In the genomic region with DNA sequence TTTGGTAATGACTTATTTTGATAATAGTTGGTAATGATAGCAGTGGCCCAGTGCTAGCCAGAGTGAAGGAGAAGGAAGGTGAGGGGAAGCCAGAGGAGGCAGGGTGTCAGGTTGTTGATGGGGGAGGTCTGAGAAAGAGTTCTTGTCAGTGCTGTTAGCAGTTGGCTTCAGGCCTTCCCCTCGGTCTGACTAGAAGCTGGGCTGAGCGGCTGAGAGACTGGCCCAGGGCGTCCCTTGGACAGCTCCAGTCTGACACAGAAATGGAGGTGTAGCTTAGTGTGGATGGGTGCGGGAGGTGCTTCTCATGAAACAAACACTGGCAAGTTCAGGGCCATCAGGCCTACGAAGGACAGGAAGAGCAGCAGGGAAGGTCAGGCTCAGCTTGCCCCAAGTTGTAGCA, we compare ENCODE assay signal across 12 mouse cellular contexts.
A peak's percentile ranks its signal among the peaks of the same experiment; 100 is the strongest.
DNase-seq lines count a peak whose midpoint lies in the region; ATAC-seq and TF ChIP-seq lines count a peak whose summit lies in the region.
"Had no signal": no experiment of that assay in that cellular context is flagged by ENCODE, and none has a peak within 500 bp of the region (broad histone marks: within the 10 kb centered on the region; RNA-seq: fewer than 3 reads in every experiment).

No protein-coding gene starts in this region.

- no peaks in the 10 kb centered on the region for H3K9me3 ChIP-seq in liver, postnatal 0 days (ENCODE audit: low read length)
- H3K9me3 ChIP-seq in liver, embryonic 11.5 days (ENCODE audit: control insufficient read depth, low read length), result no peaks in the 10 kb centered on the region
- no peaks in the 10 kb centered on the region for H3K9me3 ChIP-seq in hindbrain, postnatal 0 days (ENCODE audit: low read length)
- H3K9me3 ChIP-seq in heart, embryonic 12.5 days (replicated peaks), result no peaks in the 10 kb centered on the region

- DNase-seq in cerebellum, adult 2 months, result peak; percentile 46 to 57
- DNase-seq in cerebellum, adult 11 months, result no peak
- no peak for DNase-seq in liver, postnatal 0 days
- DNase-seq in liver, embryonic 11.5 days (ENCODE audit: low spot score), result no peak
- DNase-seq in hindbrain, postnatal 0 days (ENCODE audit: low spot score), result no peak
- DNase-seq in left cerebral cortex, postnatal 4 days, result no peak
- no peak for DNase-seq in embryo, embryonic 10.5 days (ENCODE audit: low spot score)
- DNase-seq: heart, postnatal 14 days; kidney, adult 9 months; layer of hippocampus, adult 9-11 months had no signal

- no peak for TF ChIP-seq EP300 in liver, postnatal 0 days (IDR thresholded peaks at IDR 0.05; ENCODE audit: low read depth)

- intact Hi-C loops in left cerebral cortex, postnatal 4 days (cut with DNase I), result no loop called here

- TF ChIP-seq CTCF in cerebellum, adult 2 months (IDR thresholded peaks at IDR 0.05; ENCODE audit: borderline replicate concordance, insufficient read depth, low read depth, low read length), result no peak
- TF ChIP-seq CTCF in liver, postnatal 0 days (IDR thresholded peaks at IDR 0.05; ENCODE audit: low read depth), result no peak
- TF ChIP-seq CTCF in hindbrain, postnatal 0 days (IDR thresholded peaks at IDR 0.05; ENCODE audit: low read depth), result no peak

- no peaks in the 10 kb centered on the region for H3K27me3 ChIP-seq in cerebellum, adult 2 months (ENCODE audit: control insufficient read depth, insufficient read depth, low read length)
- H3K27me3 ChIP-seq in liver, postnatal 0 days (ENCODE audit: insufficient read depth, low read length), result no peaks in the 10 kb centered on the region
- no peaks in the 10 kb centered on the region for H3K27me3 ChIP-seq in liver, embryonic 11.5 days (replicated peaks; ENCODE audit: control insufficient read depth, insufficient read depth, low read length)
- H3K27me3 ChIP-seq in hindbrain, postnatal 0 days (ENCODE audit: insufficient read depth, low read length), result no peaks in the 10 kb centered on the region
- H3K27me3 ChIP-seq in heart, embryonic 12.5 days (replicated peaks), result no peaks in the 10 kb centered on the region

- no peaks in the 10 kb centered on the region for H3K36me3 ChIP-seq in liver, postnatal 0 days (replicated peaks; ENCODE audit: insufficient read depth, low read length)
- peaks cover 2% of the 10 kb centered on the region; the same call in 1 of the 2 replicates for H3K36me3 ChIP-seq in liver, embryonic 11.5 days (ENCODE audit: control insufficient read depth, insufficient read depth, low read length)
- no peaks in the 10 kb centered on the region for H3K36me3 ChIP-seq in hindbrain, postnatal 0 days (ENCODE audit: insufficient read depth, low read length)
- peaks cover 9% of the 10 kb centered on the region; the same call in 1 of the 2 replicates for H3K36me3 ChIP-seq in heart, embryonic 12.5 days

- no peak for ATAC-seq in liver, postnatal 0 days
- no peak for ATAC-seq in liver, embryonic 11.5 days (replicated peaks; ENCODE audit: low FRiP score)
- peak; percentile 36 for ATAC-seq in hindbrain, postnatal 0 days
- no peak for ATAC-seq in heart, embryonic 12.5 days (ENCODE audit: insufficient number of reproducible peaks, low FRiP score)
- ATAC-seq: lung, postnatal 0 days had no signal

- no peak for TF ChIP-seq POLR2A in cerebellum, adult 2 months (IDR thresholded peaks at IDR 0.05; ENCODE audit: borderline replicate concordance, insufficient read depth, low read length)

- WGBS in cerebellum, adult 2 months, result 24% methylated on average over 5 of the region's 5 CpGs
- WGBS in liver, postnatal 0 days (ENCODE audit: insufficient replicate concordance), result 69% methylated on average over 5 of the region's 5 CpGs
- WGBS in liver, embryonic 11.5 days, result 66% methylated on average over 5 of the region's 5 CpGs
- WGBS in hindbrain, postnatal 0 days, result 66% methylated on average over 5 of the region's 5 CpGs
- WGBS in heart, embryonic 12.5 days, result 52% methylated on average over 5 of the region's 5 CpGs

- H3K4me3 ChIP-seq in cerebellum, adult 2 months (replicated peaks; ENCODE audit: insufficient read depth, low read depth, low read length), result no peak overlapping the region
- H3K4me3 ChIP-seq in liver, postnatal 0 days (ENCODE audit: low read depth, low read length), result no peak overlapping the region
- H3K4me3 ChIP-seq in liver, embryonic 11.5 days (ENCODE audit: low read depth, low read length), result no peak overlapping the region
- no peak overlapping the region for H3K4me3 ChIP-seq in hindbrain, postnatal 0 days (ENCODE audit: low read length)
- H3K4me3 ChIP-seq in heart, embryonic 12.5 days, result no peak overlapping the region

- H3K9ac ChIP-seq in liver, postnatal 0 days (replicated peaks), result no peak overlapping the region
- no peak overlapping the region for H3K9ac ChIP-seq in liver, embryonic 11.5 days (ENCODE audit: low read depth, low read length)
- no peak overlapping the region for H3K9ac ChIP-seq in hindbrain, postnatal 0 days (replicated peaks; ENCODE audit: low read length)
- no peak overlapping the region for H3K9ac ChIP-seq in heart, embryonic 12.5 days

- no peak overlapping the region for H3K4me2 ChIP-seq in liver, postnatal 0 days (ENCODE audit: low read depth, low read length)
- no peak overlapping the region for H3K4me2 ChIP-seq in liver, embryonic 11.5 days
- no peak overlapping the region for H3K4me2 ChIP-seq in hindbrain, postnatal 0 days (ENCODE audit: low read depth, low read length)
- no peak overlapping the region for H3K4me2 ChIP-seq in heart, embryonic 12.5 days

- peaks cover 45% of the 10 kb centered on the region for H3K4me1 ChIP-seq in cerebellum, adult 2 months (ENCODE audit: control insufficient read depth, insufficient read depth, low read length)
- peaks cover 24% of the 10 kb centered on the region for H3K4me1 ChIP-seq in liver, postnatal 0 days (ENCODE audit: insufficient read depth)
- peaks cover 3% of the 10 kb centered on the region; the same call in 1 of the 2 replicates for H3K4me1 ChIP-seq in liver, embryonic 11.5 days (replicated peaks; ENCODE audit: control insufficient read depth, insufficient read depth, low read length)
- H3K4me1 ChIP-seq in hindbrain, postnatal 0 days (ENCODE audit: insufficient read depth, low read length), result peaks cover 22% of the 10 kb centered on the region
- H3K4me1 ChIP-seq in heart, embryonic 12.5 days (replicated peaks), result peaks cover 59% of the 10 kb centered on the region

- H3K27ac ChIP-seq in cerebellum, adult 2 months (ENCODE audit: insufficient read depth, low read length), result peak overlapping the region; percentile 87
- peak overlapping the region; percentile 44; the same call in 1 of the 2 replicates for H3K27ac ChIP-seq in liver, postnatal 0 days (ENCODE audit: low read depth)
- H3K27ac ChIP-seq in liver, embryonic 11.5 days (ENCODE audit: low read depth, low read length), result no peak overlapping the region
- peak overlapping the region; percentile 58 for H3K27ac ChIP-seq in hindbrain, postnatal 0 days
- no peak overlapping the region for H3K27ac ChIP-seq in heart, embryonic 12.5 days (ENCODE audit: poor library complexity, severe bottlenecking)

Comparison
In these comparisons a context has a peak if more than half of its experiments do, and no peak if none do; other contexts are left out.
1. DNase-seq: peak in cerebellum, adult 2 months (2 of 2); none in cerebellum, adult 11 months (single experiment), liver, postnatal 0 days (single experiment), liver, embryonic 11.5 days (single experiment), hindbrain, postnatal 0 days (single experiment), left cerebral cortex, postnatal 4 days (single experiment) and embryo, embryonic 10.5 days (single experiment).
2. H3K27ac ChIP-seq: peak in cerebellum, adult 2 months (single experiment), liver, postnatal 0 days (single experiment) and hindbrain, postnatal 0 days (single experiment); none in liver, embryonic 11.5 days (single experiment) and heart, embryonic 12.5 days (single experiment).